Mouse (Mus musculus): ENCODE data around the gene Olfr1351. TPM values are rescaled to one million over a fixed set of nuclear protein-coding genes. Genes with fewer than 3 reads are reported as not detected.
"Not testable (repeated sequence)": the region's sequence is repeated elsewhere in the genome, so short reads cannot be mapped to it uniquely, and the experiment has no call there.

Olfr1351 gene
- polyA plus RNA-seq (2012; rRNA removed): not detected in 2 replicates

DNA sequence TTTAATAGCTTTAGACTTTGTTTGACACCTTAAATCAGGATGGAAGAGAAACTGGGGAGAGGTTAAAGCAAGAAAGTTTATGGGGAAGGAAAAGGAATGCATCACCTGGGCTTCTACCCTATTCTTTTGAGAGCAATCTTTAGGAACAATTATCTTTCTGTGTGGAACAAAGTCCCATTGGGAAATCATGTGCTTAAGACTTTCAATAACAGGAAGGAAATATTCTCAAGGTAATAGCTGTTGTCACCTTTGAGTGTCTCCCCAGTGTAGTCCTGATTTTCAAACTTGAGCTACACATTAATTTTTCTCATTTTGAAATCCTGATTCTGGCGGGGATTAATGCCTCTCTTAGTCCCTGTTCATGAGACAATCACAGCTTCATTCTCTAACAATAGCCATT, at the start of gene Olfr1351:
Olfr1351 (plus strand) TSS at position 301 of the 400 bp plus-strand sequence.
- DNase-seq (ENCODE audit: low read depth): no peak
- no peak for TF ChIP-seq CTCF (IDR thresholded peaks at IDR 0.05; ENCODE audit: borderline replicate concordance, extremely low read depth, insufficient read depth, insufficient read length)
- no peak for TF ChIP-seq POLR2A (IDR thresholded peaks at IDR 0.05; ENCODE audit: borderline replicate concordance, extremely low read depth, insufficient read depth, insufficient read length, poor library complexity, severe bottlenecking)

GRCm38 (mm10) chr10:78963009-78963408, 49.3 kb upstream of the Olfr1351 start, which contains the start of gene Olfr1353:
Olfr1353 (plus strand) TSS chr10:78963309.
- not testable (repeated sequence) for DNase-seq (ENCODE audit: low read depth)

DNA sequence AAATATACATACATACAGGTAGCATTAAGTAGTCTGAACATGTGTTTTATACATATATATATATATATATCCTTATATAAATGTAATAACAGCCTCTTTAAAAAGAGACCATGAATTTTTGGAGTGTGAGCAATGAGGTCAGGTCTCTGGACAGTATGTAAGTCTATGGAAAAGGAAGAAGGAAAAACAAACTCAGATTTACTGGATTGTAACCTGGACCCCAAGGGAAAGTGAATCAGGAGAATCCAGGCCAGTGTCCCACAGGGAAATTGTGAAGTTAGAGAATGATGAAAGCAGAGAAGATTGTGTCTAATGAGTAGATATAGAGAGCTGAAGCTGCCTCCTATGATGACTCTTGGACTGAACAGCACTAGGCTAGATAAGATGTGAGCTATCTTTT, 31.5 kb upstream of the Olfr1351 start, which contains the start of gene Olfr1352:
Olfr1352 (plus strand) TSS at position 301 of the 400 bp plus-strand sequence.
- TF ChIP-seq CTCF (IDR thresholded peaks at IDR 0.05; ENCODE audit: borderline replicate concordance, extremely low read depth, insufficient read depth, insufficient read length) (no peak), POLR2A (IDR thresholded peaks at IDR 0.05; ENCODE audit: borderline replicate concordance, extremely low read depth, insufficient read depth, insufficient read length, poor library complexity, severe bottlenecking) (no peak)
- DNase-seq (ENCODE audit: low read depth): no peak

- TF ChIP-seq CTCF (IDR thresholded peaks at IDR 0.05; ENCODE audit: borderline replicate concordance, extremely low read depth, insufficient read depth, insufficient read length) (no peak), POLR2A (IDR thresholded peaks at IDR 0.05; ENCODE audit: borderline replicate concordance, extremely low read depth, insufficient read depth, insufficient read length, poor library complexity, severe bottlenecking) (no peak)
- no peak for DNase-seq (ENCODE audit: low read depth)
Measured at GRCm38 (mm10) chr10:79028441-79028840, 16.2 kb downstream of the Olfr1351 start, which contains the start of gene Olfr57. Olfr57 (plus strand) TSS chr10:79028741.

DNA sequence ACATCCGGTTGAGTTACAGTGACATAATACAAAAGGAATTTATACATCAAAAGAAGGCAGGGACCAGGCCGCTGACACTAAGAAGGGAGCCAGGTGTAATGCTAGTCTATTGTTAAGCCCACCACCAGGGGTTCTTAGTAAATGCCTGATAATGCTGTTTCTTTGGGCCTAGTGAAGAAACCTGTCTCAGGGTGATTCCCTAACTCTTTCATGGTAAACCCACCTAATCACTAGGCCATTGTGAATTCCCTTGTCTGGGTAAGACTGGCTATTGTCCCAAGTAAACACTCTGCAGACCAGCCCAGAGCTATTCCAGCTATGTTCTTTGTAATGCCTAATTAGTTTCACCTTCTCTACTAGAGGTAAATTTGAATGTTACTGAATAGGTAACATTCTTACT, 30.2 kb downstream of the Olfr1351 start:
- DNase-seq (ENCODE audit: low read depth): not testable (repeated sequence)

DNA sequence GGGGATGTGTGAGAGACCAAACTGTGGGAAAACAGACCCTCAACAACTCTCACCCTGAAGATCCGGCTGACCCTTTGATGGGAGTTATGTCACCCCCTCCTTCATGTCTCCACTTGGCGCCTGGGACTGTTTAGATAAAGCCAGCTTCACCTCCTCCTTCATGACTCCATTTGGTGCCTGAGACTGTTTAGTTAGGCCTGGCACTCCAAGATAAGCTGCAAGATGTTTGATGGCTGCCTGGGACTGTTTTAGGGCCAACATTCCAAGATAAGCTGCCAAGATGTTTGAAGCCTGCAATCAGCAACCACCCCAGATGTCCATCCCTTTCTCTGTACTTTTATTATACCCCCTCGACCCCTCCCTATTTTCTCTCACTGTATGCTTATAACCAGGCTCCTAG, 45.1 kb downstream of the Olfr1351 start:
- DNase-seq (ENCODE audit: low read depth): not testable (repeated sequence)

Other genes with a start within 250 kb of the Olfr1351 start
- gene Slc1a6, start 232.0 kb upstream of the Olfr1351 start, polyA plus RNA-seq (2012; rRNA removed): 12.9 and 18.2 TPM in 2 replicates
- not detected in 2 replicates for gene Olfr1356, start 160.3 kb upstream of the Olfr1351 start, polyA plus RNA-seq (2012; rRNA removed)
- gene Olfr1355, start 136.9 kb upstream of the Olfr1351 start, polyA plus RNA-seq (2012; rRNA removed): not detected in 2 replicates
- not detected in 2 replicates for gene Olfr1354, start 99.3 kb upstream of the Olfr1351 start, polyA plus RNA-seq (2012; rRNA removed)
- not detected in 2 replicates for gene Olfr8, start 61.8 kb upstream of the Olfr1351 start, polyA plus RNA-seq (2012; rRNA removed)
- not detected in 2 replicates for gene Olfr1353, start 49.2 kb upstream of the Olfr1351 start, polyA plus RNA-seq (2012; rRNA removed)
- not detected in 2 replicates for gene Olfr1352, start 31.4 kb upstream of the Olfr1351 start, polyA plus RNA-seq (2012; rRNA removed)
- gene Olfr57, start 16.3 kb downstream of the Olfr1351 start, polyA plus RNA-seq (2012; rRNA removed): not detected in 2 replicates
- 18.9 and 29.3 TPM in 2 replicates for gene 2610008E11Rik, start 85.1 kb downstream of the Olfr1351 start, polyA plus RNA-seq (2012; rRNA removed)
- not detected in 2 replicates for gene Vmn2r80, start 136.3 kb downstream of the Olfr1351 start, polyA plus RNA-seq (2012; rRNA removed)
- not detected in 2 replicates for gene Vmn2r81, start 235.2 kb downstream of the Olfr1351 start, polyA plus RNA-seq (2012; rRNA removed)

Measured in brain, embryonic 14.5 days (tissue).